Mouse (Mus musculus): ENCODE data around the gene Ppara.
A peak's percentile ranks its signal among the peaks of the same experiment; 100 is the strongest.

The Ppara gene

DNA sequence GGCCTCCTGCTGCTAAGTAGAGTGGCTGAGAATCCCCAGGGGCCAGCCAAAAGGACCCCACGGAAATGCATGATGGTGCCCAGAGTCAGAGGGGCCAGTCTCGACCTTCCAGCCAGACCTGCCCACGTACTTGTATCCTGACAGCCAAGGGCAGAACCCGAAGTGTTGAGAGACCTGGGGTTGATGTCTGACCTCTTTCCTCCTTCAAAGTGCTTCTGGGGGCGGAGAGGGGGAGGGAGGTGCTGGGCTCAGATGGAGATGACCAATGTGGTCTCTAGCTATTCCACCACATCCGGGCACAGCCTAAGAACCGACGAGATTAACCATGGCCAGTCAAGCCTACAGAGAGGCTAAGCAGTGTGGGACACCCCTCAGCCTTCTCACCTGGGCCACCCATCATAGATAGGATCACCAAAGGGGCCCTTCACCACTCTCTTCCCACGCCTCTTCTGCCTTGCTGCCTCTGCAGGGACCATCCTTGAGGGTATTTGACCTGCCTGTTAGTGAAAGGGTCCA is 29.7 kb upstream of the Ppara start:
- no peak for DNase-seq (ENCODE audit: low spot score)

- no peak for DNase-seq (ENCODE audit: low spot score)
Measured at GRCm38 (mm10) chr15:85705566-85706332, 29.0 kb upstream of the Ppara start.

GRCm38 (mm10) chr15:85706527-85706926 is 28.3 kb upstream of the Ppara start:
- no peak for DNase-seq (ENCODE audit: low spot score)

GRCm38 (mm10) chr15:85707017-85707416 is 27.8 kb upstream of the Ppara start:
- DNase-seq (ENCODE audit: low spot score) = no peak

GRCm38 (mm10) chr15:85707458-85708030 is 27.2 kb upstream of the Ppara start:
- DNase-seq (ENCODE audit: low spot score) = no peak

DNA sequence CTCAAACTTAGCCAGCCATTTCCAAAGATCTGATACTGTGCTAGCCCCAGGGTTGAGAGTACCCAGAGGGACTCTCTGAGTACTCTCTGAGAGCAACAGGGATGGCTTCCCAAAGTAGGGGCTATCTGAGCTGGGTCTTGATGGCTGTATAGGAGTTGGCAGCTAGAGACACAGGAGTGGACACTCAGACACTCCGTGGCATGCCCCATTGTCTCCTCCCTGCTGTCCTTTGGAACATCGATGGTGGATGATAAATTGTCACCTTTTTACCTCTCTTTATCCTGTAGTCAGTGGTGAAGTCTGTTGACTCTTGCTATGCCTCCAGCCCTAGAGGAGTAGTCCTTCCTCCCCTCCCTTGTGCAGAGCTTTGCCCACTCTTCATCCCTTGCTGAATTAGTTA is 26.6 kb upstream of the Ppara start:
- DNase-seq (ENCODE audit: low spot score) = no peak

- no peak for DNase-seq (ENCODE audit: low spot score)
Measured at GRCm38 (mm10) chr15:85708843-85709242, 25.9 kb upstream of the Ppara start.

DNA sequence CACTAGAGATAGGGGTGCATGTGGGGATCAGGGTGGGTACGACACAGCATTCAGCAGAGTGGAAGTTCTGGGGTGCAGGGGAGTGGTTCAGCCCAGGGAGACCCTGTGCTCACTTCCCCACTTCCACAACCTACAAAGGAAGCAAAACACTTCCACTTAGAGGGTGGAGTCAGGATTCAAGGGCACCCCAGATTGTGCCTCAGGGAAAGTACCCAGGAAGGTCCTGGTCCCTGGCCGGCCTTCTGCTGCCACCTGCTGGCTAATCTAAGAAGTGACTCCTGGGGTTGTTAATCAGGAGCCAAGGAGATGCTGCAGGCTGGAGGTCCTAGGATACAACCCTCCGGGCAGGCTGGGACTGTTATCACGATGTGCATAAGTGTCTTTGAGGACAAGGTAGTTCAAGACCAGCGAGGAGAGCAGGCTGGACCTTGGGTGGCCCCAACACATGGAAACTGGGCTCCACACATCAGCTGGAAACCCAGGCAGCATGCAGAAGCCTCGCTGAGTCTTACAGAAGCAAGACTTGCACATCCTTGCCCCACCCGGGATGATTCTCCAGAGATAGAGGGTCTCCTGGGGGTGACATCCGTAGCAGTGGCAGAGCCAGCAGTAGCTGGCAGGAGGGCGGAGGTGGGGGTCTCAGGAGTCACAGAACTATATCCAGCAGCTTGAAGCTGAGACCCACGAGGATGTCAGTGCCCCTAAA is 25.4 kb upstream of the Ppara start:
- DNase-seq (ENCODE audit: low spot score) = peak; percentile 82

- DNase-seq (ENCODE audit: low spot score) = peak; percentile 82
Measured at GRCm38 (mm10) chr15:85710179-85710578, 24.6 kb upstream of the Ppara start.

DNA sequence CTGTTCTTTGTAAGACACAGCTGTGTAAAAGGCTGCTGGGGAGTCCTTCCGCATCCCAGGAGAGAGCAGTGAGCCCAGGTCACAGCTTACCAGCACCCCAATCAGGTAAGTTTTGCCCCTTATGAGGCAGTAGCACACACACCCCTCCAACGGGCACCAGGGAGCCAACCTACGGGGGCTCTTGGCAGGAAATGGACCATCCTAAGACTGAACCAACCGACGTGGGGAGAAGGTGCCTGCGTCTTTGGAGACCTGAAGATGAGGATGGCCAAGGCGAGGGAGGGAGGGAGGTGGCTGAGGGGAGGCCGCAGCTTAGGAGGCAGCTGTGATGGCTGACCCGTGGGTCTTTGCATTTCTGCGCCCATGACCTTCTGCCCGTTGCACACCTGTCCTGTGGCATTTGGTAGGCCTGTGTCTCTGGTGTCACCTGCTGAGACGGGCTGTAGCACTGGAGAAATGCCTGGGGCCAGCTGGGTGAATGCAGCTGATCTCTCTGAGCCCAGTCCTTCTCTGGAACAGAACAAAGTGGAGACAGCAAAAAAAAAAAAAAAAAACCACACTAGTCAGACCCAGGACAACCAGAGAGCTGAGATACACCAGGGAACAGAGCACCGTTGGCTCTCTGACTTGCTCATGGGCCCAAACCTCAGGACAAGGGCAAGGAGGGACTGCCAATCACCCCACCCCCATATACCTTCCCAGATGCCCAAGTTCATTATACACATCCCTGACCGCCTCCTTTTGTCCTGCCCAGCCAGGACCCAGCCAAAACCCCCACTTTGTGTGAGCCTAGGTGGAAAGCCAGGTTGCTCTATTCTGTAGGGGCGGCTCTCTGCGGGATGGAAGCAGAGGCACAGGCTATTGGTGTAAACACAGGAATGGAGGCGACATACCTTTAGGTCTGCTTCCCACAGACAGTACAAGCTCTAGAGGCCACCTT is 23.9 kb upstream of the Ppara start:
- DNase-seq (ENCODE audit: low spot score) = no peak

GRCm38 (mm10) chr15:85712565-85713168 is 22.1 kb upstream of the Ppara start:
- DNase-seq (ENCODE audit: low spot score) = peak; percentile 76

DNA sequence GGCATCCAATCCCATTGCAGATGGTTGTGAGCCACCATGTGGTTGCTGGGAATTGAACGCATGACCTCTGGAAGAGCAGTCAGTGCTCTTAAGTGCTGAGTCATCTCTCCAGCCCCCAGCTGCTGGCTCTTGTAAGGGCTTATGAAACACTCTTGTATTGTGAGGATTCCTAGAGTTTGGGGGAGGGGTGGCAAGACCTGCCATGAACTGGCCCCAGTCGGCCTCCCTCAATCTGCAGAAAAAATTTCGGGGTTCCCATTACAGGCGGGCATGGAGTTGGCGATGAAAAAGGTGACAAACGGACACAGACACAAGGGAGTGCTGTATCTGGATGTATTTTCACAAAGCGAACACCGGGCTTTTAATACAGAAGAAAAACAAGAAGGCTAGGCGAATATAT is 21.4 kb upstream of the Ppara start:
- DNase-seq (ENCODE audit: low spot score) = no peak

GRCm38 (mm10) chr15:85715059-85715458 is 19.7 kb upstream of the Ppara start:
- no peak for DNase-seq (ENCODE audit: low spot score)

- peak; percentile 87 for DNase-seq (ENCODE audit: low spot score)
Measured at GRCm38 (mm10) chr15:85716045-85716444, 18.7 kb upstream of the Ppara start.

DNA sequence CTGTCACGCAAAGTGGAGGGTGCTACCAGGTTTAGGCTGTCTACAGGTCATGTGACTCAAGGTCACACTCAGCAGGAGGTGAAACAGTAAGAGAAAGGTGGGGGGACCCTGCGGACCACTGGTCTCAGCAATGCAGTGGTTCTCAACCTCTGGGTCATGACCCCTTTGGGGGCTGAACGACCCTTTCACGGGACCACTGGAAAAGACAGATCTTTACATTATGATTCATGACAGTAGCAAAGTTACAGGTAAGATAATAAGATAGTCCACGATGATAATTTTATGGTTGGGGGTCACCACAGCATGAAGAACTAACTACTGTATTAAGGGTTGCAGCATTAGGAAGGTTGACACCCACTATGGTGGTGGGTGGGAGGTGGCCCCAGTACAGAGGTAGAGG is 18.2 kb upstream of the Ppara start:
- DNase-seq (ENCODE audit: low spot score) = no peak

- no peak for DNase-seq (ENCODE audit: low spot score)
Measured at GRCm38 (mm10) chr15:85717008-85717407, 17.8 kb upstream of the Ppara start.

DNA sequence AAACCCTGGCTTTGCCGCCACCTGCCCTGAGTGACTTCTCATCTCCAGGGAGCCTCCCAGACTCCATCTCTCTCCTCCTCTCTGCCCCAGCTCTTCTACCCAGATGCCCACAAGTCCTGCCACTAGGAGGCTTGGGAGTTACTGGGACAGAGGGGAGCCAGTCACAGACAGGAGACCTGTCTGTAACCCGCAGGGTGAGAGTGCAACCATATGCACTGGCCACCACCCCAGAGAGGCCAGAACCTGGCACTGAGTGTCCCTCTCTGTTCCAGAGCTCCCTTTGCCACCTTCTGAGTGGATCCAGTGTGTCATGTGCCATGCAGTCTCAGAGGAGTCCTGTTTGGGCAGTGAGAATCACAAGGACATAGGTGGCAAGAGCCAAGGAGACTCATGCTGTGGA is 17.0 kb upstream of the Ppara start:
- no peak for DNase-seq (ENCODE audit: low spot score)

GRCm38 (mm10) chr15:85719017-85719416 is 15.8 kb upstream of the Ppara start:
- DNase-seq (ENCODE audit: low spot score) = no peak

- DNase-seq (ENCODE audit: low spot score) = no peak
Measured at GRCm38 (mm10) chr15:85720366-85720841, 14.4 kb upstream of the Ppara start.

DNA sequence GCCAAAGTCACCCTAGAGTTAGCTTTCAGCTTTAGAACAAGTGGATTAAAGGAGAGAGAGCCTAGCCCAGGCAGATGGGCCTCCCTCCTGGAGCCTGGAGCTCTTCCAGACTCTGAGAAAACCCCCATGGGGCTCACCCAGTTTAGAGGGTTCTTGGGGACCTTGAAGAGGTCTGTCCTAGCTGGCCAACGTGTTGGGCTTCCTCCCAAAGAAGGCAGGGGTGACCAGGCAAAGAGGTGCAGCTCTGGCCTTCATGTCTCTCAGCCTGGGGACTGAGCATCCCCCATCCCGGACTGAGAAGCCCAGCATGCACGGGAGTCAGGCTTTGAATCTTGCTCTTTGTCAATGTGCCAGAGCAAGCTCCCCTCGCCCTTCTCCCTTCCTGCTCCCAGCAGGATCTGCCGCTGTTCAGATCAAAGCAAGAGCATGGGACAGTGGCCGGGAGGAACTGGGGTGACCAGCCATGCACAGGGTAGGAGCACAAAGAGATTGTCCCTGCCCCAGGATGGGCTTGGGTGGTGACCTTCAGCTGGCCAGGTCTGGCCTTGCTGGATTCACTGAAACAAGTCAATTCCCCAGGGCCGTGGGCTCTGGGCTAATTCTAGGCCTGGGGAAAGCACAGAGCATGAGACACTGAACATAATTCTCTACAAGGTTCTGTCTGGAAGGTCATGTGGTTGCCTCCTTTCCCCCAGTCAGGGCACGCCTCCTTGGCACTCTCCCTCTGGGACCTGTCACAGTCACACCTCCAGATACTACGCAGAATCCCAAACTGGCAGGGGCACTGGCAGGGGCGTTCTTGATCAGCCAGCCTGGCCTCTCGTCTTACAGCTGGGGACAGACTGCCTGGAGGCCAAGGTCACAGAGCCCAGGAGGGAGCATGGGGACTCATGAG is 10.3 kb upstream of the Ppara start:
- DNase-seq (ENCODE audit: low spot score) = no peak

Measured in embryo, embryonic 10.5 days (tissue).